Mouse (Mus musculus): ENCODE results near the gene Aebp1. TPM values are rescaled to one million over a fixed set of nuclear protein-coding genes. Genes with fewer than 3 reads are reported as not detected.
"Not testable (repeated sequence)": the region's sequence is repeated elsewhere in the genome, so short reads cannot be mapped to it uniquely, and the experiment has no call there.

The Aebp1 gene
- total RNA-seq, 2 experiments from 2014 or later: 23.9 to 31.3 TPM

DNA sequence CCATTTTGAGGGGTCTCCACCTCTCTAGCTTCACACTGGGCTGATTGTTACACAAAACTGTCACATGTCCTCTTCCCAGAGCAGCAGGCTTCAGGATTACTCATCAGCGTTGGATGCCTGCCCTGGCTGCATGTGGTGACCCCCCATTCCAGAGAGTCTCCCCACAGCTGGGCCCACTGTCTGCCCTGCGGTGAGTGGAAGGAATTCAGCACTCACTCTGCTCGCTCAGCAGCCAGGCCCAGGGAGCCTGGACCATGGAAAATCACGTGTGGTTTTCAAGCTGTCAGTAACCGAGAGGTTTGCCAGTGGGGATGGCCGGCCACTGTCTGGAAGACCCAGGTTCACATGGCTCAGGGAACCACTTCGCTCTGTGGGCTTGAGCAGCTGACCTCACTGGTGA lies 5.8 kb upstream of the Aebp1 start:
- peak; percentile 82 for DNase-seq

DNA sequence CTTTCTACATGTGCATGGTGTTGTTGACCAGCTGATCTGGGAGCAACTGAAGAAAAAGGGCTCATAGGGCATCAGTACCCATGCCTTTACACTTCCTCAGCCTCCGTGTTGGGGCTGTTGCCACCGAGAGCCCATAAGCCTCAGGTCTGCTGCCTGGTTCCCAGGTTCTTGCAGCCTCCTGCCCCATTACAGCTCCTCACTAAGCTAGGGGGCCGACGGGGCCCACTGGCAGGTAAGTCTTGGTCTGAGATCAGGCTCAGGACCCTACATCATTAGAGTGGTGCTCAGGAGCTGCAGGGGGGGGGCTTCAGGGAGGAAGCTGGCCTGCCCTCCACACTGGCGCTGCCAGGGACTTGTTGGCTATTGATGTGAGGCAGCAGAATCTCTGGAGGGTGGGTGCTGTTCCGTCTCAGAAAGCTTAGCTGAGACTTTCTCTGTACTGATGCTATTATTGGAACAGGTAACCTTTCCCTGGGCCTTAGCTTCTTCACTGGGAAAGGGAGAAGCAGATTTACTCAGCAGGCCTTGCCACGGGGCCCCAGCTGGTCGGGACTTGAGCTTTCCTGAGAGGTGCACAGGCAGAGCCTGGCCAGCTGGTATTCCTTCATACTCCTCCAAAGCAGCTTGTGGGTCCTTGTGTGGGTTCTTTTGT lies 5.1 kb upstream of the Aebp1 start:
- DNase-seq: peak; percentile 46

DNA sequence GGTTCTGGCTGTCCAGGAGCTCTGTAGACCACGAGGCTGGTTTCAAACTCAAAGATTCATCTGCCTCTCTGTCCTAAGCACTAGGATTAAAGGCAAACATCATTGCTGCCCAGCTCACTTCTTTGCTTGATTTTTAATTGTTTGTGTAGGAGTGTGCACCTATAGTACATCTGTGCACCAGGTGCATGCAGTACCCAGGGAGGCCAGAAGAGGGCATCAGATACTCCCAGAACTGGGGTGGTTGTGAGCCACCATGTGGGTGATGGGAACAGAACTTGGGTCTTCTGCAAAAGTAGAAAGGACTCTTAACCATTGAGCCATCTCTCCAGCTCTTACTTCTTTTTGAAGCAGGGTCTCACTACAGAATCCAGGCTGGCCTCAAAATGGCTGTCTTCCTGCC lies 3.0 kb upstream of the Aebp1 start:
- no peak for DNase-seq

DNA sequence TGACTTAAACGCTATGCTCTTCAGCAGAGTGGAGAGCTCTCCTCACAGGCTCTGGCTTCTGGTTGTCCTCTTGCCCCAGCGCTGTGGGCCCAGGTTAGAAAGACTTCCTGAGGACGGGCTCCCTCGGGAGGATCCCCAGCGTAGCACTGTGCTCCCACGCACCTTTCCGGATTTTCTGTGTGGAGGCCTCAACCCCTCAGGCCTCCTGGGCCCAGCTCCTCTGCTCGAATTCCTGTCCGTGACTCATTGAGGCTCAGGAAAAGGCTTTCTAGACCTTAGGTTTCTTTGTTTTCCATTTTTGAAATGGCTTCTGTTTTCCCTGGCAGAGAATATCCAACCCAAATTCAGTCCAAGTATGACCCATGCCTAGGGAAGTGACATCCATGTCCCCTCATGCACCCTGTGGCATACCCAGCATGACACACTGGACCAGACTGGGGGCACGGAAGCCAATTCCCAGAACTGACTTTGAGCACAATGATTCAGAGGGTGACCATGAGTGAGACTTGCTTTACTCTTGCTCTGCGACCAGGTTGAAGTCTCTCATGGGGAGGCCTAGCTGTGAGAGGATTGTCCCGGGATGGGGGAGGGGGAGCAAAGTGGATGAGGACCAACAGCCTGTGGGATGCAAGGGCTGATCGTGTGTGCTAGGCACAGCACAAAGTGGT lies 1.7 kb upstream of the Aebp1 start:
- no peak for DNase-seq

DNA sequence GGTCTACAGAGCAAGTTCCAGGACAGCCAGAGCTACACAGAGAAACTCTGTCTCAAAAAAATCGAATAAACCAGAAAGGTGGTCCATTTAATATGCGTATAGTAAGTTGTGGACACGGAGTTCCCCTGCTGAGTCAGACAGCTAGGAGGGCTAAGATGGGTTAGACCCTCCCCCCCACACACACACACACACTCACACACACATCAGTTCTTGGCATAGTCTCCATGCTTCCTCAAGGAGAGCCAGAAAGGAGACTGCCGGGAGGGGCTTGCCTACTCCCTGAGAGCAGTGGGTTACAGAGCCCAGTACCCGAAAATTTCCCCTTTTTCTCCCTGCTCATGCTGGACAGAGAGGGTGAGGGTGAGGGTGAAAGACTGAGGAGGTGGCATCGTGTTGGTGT lies 1.1 kb upstream of the Aebp1 start:
- no peak for DNase-seq

DNA sequence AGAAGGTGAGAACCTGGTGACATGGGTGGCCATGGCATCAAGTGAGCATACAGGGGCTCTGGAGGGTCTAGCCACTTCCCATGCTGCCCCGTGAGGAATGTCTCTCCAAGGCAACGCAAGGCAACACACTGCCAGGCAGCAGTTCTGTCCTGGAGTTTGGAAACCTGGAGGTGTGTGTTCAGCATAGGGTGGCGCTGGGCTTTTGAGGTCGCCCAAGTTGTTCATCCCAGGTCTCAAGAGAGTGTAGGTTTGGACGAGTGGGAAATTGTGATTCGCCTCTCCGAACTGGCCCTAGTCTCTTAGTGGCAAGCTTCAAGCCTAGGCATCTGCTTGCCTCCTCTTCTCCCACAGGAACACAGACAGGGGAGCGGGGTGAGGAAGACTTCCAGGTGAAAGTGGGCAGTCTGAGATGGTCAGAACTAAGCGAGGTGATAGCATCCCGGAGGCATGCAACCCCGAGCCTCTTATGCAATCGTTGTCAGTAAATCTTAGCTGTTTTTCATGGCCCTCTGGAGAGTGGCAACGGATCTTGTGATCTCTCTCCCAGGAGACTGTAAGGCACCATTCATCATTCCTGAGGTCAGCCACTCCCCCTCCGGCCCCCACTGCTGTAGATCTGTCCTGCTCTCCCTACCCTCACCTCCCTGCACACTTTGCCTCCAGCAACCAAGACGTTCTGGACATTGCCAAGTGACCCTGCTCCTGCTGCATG lies 803 bp downstream of the Aebp1 start:
- DNase-seq: peak; percentile 51

DNA sequence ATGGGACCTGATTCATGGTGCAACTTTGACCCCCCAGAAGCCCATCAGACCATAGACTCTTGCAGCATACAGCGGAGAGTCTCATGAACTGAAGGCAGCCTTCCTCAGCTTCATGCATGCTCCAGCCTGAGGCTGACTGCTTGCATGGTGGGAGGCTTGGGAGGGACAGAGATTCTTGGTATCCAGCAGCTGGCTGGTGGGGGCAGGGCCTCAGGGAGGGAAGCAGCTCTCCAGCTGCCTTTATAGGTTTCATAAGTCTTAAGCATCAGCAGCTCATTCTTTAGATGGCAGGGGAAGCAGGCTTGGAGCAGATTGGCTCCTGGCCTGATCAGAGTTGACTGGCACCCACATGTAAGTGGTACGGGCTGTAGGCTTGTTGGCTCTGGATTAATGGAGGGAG lies 5.4 kb downstream of the Aebp1 start:
- DNase-seq: no peak

DNA sequence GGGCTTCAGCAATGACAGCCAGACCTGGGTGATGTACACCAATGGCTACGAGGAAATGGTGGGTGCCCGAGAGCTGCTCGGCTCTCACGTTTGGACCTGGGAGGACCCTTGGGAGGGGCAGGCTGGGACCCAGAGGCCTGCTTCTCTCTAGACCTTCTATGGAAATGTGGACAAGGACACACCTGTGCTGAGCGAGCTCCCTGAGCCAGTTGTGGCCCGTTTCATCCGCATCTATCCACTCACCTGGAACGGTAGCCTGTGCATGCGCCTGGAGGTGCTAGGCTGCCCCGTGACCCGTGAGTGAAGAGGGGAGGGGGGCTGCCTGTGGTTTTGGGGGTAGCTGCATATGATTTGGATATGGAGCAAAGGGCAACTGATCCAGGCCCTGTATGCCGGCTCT lies 6.6 kb downstream of the Aebp1 start:
- DNase-seq: no peak

DNA sequence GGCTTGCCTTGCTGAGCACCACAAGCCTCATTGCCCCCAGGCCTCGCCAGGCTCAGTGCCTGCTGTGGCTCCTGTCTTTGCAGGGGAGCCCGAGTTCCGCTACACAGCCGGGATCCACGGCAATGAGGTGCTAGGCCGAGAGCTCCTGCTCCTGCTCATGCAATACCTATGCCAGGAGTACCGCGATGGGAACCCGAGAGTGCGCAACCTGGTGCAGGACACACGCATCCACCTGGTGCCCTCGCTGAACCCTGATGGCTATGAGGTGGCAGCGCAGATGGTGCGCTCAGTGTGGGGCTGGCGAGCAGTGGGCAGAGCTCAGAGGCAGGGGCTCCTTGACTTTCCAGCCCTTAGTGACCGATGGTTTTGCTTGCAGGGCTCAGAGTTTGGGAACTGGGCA lies 7.6 kb downstream of the Aebp1 start:
- no peak for DNase-seq

DNA sequence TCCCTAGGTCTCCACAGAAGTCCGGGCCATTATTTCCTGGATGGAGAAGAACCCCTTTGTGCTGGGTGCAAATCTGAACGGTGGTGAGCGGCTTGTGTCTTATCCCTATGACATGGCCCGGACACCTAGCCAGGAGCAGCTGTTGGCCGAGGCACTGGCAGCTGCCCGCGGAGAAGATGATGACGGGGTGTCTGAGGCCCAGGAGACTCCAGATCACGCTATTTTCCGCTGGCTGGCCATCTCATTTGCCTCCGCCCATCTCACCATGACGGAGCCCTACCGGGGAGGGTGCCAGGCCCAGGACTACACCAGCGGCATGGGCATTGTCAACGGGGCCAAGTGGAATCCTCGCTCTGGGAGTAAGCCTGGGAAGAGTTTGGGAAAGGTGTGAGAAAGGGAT lies 8.3 kb downstream of the Aebp1 start:
- DNase-seq: peak; percentile 74

DNA sequence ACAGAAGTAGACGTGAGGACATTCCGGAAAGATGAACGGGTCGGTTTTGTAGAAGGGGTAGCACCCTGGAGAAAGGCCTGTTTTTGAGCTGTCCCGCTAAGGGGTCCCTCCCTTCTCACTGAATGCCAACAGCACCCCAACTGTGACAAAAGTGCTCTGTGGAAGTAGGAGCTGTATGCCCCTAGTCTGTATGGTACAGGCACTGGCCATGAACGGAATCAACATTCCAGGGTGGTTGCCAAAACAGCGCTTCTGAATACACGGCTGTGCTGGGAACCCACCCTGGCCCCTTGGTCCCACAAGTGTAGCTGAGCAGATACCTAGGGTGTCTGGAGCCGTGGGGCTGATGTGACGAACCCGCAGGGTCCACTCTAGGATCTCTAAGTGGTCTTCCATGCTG lies 11.0 kb downstream of the Aebp1 start:
- no peak for DNase-seq

DNA sequence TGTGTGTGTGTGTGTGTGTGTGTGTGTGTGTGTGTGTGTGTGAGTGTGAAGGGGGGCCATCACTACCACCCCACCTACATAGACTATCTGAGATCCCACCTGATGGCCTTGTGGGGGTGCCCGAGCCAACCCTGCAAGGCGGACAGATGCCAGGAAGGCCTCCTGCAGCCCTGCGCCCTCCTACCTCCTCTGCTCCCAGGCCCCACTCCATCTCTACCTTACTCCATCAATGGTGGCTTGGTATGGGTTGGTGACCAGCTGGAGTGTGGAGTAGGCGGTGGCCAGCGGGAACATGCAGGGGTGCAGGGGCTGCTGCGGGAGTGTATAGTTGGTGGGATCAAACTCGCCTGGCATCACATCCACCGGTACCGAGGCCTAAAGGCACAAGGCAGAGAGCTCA lies 11.4 kb downstream of the Aebp1 start:
- no peak for DNase-seq

DNA sequence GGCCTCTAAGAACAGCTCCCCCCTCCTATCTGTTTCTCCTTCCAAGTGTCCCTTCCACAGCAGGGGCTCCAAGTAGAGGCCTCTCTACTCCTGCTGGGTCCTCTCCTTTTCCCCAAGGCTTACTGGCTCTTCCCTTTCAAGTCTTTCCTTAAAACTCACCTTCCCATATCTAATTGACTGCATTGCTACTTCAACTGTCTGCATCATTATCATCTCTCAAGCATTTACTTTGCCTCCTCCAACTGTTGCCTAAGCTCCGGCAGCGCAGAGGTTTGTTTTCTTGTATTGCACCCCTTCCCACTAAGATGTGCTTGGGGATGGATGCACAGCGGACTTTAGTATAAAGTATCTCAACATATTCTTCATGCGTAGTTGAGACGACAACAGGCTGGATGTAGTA lies 15.7 kb downstream of the Aebp1 start:
- no peak for DNase-seq

DNA sequence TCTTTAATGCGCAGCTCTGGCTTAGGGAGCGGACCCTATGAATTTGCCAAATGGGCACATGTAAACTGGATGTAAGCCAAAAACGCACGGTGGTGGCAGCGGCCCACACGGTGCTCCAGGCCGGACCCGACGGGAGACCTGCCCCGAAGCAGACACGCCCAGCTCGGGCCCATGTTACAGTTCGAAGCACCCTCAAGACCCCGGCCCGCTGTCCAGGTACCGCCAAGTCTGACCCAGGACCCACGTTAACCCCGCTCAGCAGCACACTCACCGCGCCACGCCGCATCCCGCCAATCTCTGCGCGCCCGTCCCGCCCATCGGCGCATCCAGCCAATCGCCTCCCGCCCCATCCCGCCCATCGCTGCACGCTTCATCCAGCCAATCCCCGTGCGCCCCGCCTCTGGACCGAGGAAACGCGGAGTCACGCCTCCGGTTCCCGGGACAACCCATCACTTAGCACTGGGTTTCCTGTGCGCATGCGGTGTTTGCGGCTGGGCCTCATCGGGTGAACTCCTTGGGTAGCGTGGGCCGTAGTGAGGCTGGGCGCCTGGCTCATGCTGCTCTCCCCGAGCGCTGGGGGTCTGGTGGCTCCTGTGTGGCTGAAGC lies 16.3 kb downstream of the Aebp1 start, which contains the start of gene Pold2:
Gene Pold2, minus strand, starts transcription at position 372 of the 606 bp plus-strand sequence.
- peak; percentile 97 for DNase-seq

DNA sequence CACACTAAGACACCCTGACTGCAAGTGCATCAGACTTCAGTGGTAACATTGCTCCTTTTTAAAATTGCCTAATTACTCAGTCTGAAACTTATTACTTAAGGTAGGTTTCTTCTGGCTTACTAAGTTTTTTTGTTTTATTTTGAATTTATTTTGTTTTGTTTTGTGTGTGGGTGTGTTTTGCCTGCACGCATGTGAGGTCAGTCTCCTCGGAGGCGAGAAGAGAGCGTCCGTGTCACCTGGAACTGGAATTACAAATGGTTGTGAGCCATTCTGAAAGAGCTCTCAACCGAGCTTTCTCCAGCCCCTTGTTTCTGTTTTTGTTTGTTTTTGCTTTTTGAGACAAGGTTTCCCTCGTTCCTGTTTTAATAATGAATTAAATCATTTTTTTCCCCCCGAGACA lies 16.9 kb downstream of the Aebp1 start:
- DNase-seq: no peak

DNA sequence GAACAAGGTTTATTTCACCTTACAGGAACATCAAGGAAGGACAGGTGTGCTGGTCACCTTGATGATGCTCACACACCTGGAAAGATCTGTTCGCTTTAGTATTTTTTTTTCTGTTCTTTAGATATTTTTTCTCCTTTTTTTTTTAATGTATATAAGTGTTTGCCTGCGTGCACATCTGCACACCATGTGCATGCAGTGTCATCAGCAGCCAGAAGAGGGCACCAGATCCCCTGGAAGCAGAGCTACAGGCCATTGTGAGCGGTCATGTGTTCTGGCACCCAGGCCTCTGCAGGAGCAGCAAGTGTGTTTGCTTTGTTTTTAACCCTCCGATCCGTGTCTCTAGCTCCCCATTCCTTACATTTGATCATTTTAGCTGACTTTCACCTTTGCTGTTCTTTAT lies 18.2 kb downstream of the Aebp1 start:
- DNase-seq: no peak

DNA sequence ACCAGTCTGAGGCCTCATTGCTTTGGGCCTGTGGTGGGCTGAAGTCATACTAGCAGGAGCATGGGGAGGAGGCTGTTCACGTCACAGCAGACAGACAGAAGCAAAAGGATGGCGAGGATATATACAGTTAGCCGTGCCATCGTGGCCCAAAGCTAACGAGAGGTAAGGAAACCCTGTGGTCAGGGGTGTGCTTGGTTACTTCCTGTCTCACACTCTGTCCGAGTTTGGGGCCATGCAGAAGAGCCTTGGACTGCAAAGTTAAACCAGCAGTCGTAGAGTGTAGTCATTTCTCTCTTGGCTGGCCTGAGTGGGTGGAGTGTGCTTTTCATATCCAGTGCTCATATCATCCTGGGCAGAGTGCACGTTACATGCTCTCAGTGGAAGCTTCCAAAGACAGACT lies 20.8 kb downstream of the Aebp1 start:
- no peak for DNase-seq

DNA sequence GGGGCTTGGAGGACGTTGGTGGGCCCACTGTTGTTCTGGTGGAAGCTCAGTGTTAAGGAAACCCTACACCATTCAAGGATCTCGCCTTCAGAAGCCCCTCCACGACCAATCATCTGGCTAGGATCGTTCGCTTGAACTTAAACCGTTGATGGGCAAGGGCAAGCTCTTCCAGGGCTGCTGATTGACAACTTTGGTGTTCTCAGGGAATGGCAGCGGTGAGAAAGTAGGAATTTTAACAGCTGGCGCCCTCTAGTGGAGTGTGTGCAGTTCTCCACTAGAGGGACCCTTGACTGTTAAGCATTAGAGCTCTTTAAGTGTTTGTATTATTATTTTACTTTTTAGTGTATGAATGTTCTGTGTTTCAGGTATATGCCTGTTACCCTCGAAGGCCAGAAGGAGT lies 24.4 kb downstream of the Aebp1 start:
- DNase-seq: no peak

DNA sequence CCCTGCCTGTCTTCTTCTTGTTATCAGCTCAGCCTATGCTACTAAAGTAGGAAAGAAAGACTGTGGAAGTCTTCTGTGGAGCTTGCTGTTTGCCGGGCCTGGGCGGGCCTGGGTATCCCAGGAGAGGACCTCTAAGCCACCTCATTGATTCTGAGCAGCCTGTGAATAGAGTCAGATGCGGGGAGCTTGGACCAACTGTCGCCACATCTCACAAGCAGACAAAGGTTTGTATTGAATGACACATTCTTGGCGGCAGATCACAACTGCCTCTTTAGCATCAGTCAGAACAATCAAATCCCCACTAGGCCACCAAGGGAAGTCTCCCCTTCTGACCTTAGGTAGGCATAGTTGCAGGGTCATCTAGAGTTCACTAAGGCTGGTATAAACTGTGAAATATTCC lies 25.5 kb downstream of the Aebp1 start:
- DNase-seq: no peak

DNA sequence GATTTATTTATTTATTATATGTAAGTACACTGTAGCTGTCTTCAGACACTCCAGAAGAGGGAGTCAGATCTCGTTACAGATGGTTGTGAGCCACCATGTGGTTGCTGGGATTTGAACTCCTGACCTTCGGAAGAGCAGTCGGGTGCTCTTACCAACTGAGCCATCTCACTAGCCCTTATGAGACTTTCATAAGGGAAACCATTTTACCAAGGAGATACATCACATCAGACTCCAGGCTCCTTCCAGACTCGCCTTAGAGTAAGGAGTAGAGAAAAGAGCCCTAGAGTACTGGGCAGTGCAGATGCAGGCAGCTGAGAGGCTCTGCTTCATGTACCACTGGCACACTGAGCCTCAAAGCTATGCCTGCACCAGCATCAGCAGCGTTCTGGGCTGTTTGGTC lies 26.8 kb downstream of the Aebp1 start:
- DNase-seq: not testable (repeated sequence)

DNA sequence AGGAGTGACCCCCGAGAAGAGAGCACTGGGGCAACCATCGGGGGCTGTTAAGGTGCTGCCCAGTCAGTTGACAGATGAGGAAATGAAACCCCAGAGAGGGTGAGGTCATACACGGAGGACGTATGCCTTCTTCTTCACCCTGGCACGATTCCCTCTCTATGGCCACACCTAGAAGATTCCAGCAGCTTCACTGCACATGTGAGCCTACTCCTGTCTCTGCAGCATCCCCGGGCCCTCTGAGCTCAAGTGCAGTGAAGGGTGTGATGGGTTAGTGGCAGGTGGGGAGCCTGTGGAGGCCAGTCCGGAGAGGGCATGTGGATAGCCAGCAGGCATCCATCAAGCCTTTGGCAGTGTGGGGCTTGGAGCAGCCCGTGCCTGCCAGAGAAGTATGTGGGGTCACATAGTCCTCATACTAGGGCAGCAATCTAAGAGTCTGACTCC lies 30.4 kb downstream of the Aebp1 start:
- DNase-seq: peak; percentile 64

DNA sequence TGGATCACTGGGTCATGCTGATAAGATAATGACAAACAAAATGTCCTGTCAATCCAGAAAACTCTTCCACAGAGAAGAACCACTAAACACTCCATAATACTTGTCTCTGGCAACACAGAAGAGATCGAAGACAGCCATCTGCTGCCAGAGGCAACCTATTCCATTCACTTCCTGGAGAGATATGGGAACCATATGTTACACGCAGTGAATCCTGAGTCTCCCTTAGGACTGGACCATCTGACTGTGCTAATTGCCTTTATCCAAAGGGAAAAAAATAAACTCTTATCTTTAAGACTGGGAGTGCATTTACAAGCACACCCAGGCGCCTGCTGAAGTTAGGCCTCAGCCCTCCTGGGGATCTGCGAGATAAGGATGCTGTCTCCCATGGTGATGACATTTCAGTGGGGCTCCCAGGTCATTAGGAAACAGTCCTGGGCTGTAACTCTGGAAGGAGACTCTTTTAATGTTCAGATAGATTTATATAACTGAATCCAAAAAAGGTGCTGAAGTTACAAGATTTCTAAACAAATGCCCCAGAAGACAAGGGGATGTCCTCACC lies 31.1 kb downstream of the Aebp1 start:
- no peak for DNase-seq

DNA sequence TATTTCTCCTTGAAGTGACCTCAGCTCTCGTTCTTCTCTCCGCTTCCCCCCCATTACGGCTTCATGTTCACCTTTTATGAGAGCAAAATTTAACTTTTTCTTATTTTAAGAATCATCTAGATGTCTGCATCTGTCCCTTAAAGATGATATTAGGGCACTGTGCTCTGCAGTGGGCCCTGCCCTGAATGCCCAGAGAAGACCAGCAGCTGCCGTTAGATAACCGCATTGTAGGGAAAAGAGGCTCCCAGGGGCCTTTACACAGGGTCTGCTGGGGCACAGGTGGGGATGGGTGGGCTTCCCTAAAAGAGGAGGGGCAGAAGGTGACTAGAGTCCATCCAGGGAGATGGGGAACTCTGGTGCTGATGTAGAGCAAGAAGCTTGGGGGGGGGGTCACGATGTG lies 32.1 kb downstream of the Aebp1 start:
- no peak for DNase-seq
